Mouse (Mus musculus): ENCODE data around the gene Tecta. TPM values are rescaled to one million over a fixed set of nuclear protein-coding genes. Genes with fewer than 3 reads are reported as not detected.

Tecta gene
- polyA plus RNA-seq, 1 experiment: 0.04 TPM

- no peak for TF ChIP-seq POLR2A (IDR thresholded peaks at IDR 0.05; ENCODE audit: low read depth, low read length)
- no peak for TF ChIP-seq CTCF (IDR thresholded peaks at IDR 0.05; ENCODE audit: extremely low read depth, insufficient read depth, insufficient read length, insufficient replicate concordance)
- no peak for DNase-seq (ENCODE audit: low read depth in 1 of 2, low spot score in 2 of 2)
- Histone ChIP-seq H3K4me3 (ENCODE audit: extremely low read depth, insufficient read depth, insufficient read length) (no peak overlapping the region), H3K27me3 (ENCODE audit: control insufficient read depth, insufficient read depth, low read length) (no peaks in the 10 kb centered on the region), H3K4me1 (ENCODE audit: control insufficient read depth, insufficient read depth, insufficient read length) (no peaks in the 10 kb centered on the region), H3K36me3 (ENCODE audit: control insufficient read depth, insufficient read depth, low read length) (no peaks in the 10 kb centered on the region), H3K27ac (ENCODE audit: insufficient read depth, low read length) (no peak overlapping the region)
- WGBS: 92% methylated on average over 8 of the region's 8 CpGs
These were observed 5.4 kb downstream of the Tecta start for GRCm38 (mm10) chr9:42394321-42394720.

- no peaks in the 10 kb centered on the region for H3K36me3 ChIP-seq (ENCODE audit: control insufficient read depth, insufficient read depth, low read length)
- H3K27ac ChIP-seq (ENCODE audit: insufficient read depth, low read length): no peak overlapping the region
- no peak for DNase-seq (ENCODE audit: low read depth in 1 of 2, low spot score in 2 of 2)
- H3K4me3 ChIP-seq (ENCODE audit: extremely low read depth, insufficient read depth, insufficient read length): no peak overlapping the region
- 42% methylated on average over 6 of the region's 6 CpGs for WGBS
- H3K27me3 ChIP-seq (ENCODE audit: control insufficient read depth, insufficient read depth, low read length): no peaks in the 10 kb centered on the region
- no peaks in the 10 kb centered on the region for H3K4me1 ChIP-seq (ENCODE audit: control insufficient read depth, insufficient read depth, insufficient read length)
- TF ChIP-seq CTCF (IDR thresholded peaks at IDR 0.05; ENCODE audit: extremely low read depth, insufficient read depth, insufficient read length, insufficient replicate concordance) (no peak), POLR2A (IDR thresholded peaks at IDR 0.05; ENCODE audit: low read depth, low read length) (no peak)
These were observed 6.8 kb downstream of the Tecta start for GRCm38 (mm10) chr9:42392927-42393326.

GRCm38 (mm10) chr9:42388490-42388889 is 11.2 kb downstream of the Tecta start:
- Histone ChIP-seq H3K4me1 (ENCODE audit: control insufficient read depth, insufficient read depth, insufficient read length) (no peaks in the 10 kb centered on the region), H3K27me3 (ENCODE audit: control insufficient read depth, insufficient read depth, low read length) (no peaks in the 10 kb centered on the region), H3K4me3 (ENCODE audit: extremely low read depth, insufficient read depth, insufficient read length) (no peak overlapping the region), H3K27ac (ENCODE audit: insufficient read depth, low read length) (no peak overlapping the region), H3K36me3 (ENCODE audit: control insufficient read depth, insufficient read depth, low read length) (no peaks in the 10 kb centered on the region)
- 53% methylated on average over 4 of the region's 4 CpGs for WGBS
- no peak for DNase-seq (ENCODE audit: low read depth in 1 of 2, low spot score in 2 of 2)
- TF ChIP-seq CTCF (IDR thresholded peaks at IDR 0.05; ENCODE audit: extremely low read depth, insufficient read depth, insufficient read length, insufficient replicate concordance) (no peak), POLR2A (IDR thresholded peaks at IDR 0.05; ENCODE audit: low read depth, low read length) (no peak)

- no peak for TF ChIP-seq POLR2A (IDR thresholded peaks at IDR 0.05; ENCODE audit: low read depth, low read length)
- TF ChIP-seq CTCF (IDR thresholded peaks at IDR 0.05; ENCODE audit: extremely low read depth, insufficient read depth, insufficient read length, insufficient replicate concordance): no peak
- Histone ChIP-seq H3K4me1 (ENCODE audit: control insufficient read depth, insufficient read depth, insufficient read length) (no peaks in the 10 kb centered on the region), H3K27ac (ENCODE audit: insufficient read depth, low read length) (no peak overlapping the region), H3K36me3 (ENCODE audit: control insufficient read depth, insufficient read depth, low read length) (no peaks in the 10 kb centered on the region), H3K4me3 (ENCODE audit: extremely low read depth, insufficient read depth, insufficient read length) (no peak overlapping the region), H3K27me3 (ENCODE audit: control insufficient read depth, insufficient read depth, low read length) (no peaks in the 10 kb centered on the region)
- 58% methylated on average over 8 of the region's 8 CpGs for WGBS
- no peak for DNase-seq (ENCODE audit: low read depth in 1 of 2, low spot score in 2 of 2)
These were observed 12.7 kb downstream of the Tecta start for GRCm38 (mm10) chr9:42387038-42387437.

- Histone ChIP-seq H3K4me3 (ENCODE audit: extremely low read depth, insufficient read depth, insufficient read length) (no peak overlapping the region), H3K27me3 (ENCODE audit: control insufficient read depth, insufficient read depth, low read length) (no peaks in the 10 kb centered on the region), H3K27ac (ENCODE audit: insufficient read depth, low read length) (no peak overlapping the region), H3K4me1 (ENCODE audit: control insufficient read depth, insufficient read depth, insufficient read length) (no peaks in the 10 kb centered on the region), H3K36me3 (ENCODE audit: control insufficient read depth, insufficient read depth, low read length) (no peaks in the 10 kb centered on the region)
- TF ChIP-seq CTCF (IDR thresholded peaks at IDR 0.05; ENCODE audit: extremely low read depth, insufficient read depth, insufficient read length, insufficient replicate concordance) (no peak), POLR2A (IDR thresholded peaks at IDR 0.05; ENCODE audit: low read depth, low read length) (no peak)
- 84% methylated on average over 13 of the region's 13 CpGs for WGBS
- no peak for DNase-seq (ENCODE audit: low read depth in 1 of 2, low spot score in 2 of 2)
These were observed 14.1 kb downstream of the Tecta start for GRCm38 (mm10) chr9:42385656-42386055.

GRCm38 (mm10) chr9:42382628-42383347 is 16.9 kb downstream of the Tecta start:
- no peak for DNase-seq (ENCODE audit: low read depth in 1 of 2, low spot score in 2 of 2)
- TF ChIP-seq CTCF (IDR thresholded peaks at IDR 0.05; ENCODE audit: extremely low read depth, insufficient read depth, insufficient read length, insufficient replicate concordance) (no peak), POLR2A (IDR thresholded peaks at IDR 0.05; ENCODE audit: low read depth, low read length) (no peak)
- H3K27me3 ChIP-seq (ENCODE audit: control insufficient read depth, insufficient read depth, low read length): no peaks in the 10 kb centered on the region
- WGBS: 82% methylated on average over 8 of the region's 8 CpGs
- H3K36me3 ChIP-seq (ENCODE audit: control insufficient read depth, insufficient read depth, low read length): no peaks in the 10 kb centered on the region
- H3K27ac ChIP-seq (ENCODE audit: insufficient read depth, low read length): no peak overlapping the region
- no peak overlapping the region for H3K4me3 ChIP-seq (ENCODE audit: extremely low read depth, insufficient read depth, insufficient read length)
- no peaks in the 10 kb centered on the region for H3K4me1 ChIP-seq (ENCODE audit: control insufficient read depth, insufficient read depth, insufficient read length)

- TF ChIP-seq CTCF (IDR thresholded peaks at IDR 0.05; ENCODE audit: extremely low read depth, insufficient read depth, insufficient read length, insufficient replicate concordance): no peak
- no peak for TF ChIP-seq POLR2A (IDR thresholded peaks at IDR 0.05; ENCODE audit: low read depth, low read length)
- no peak overlapping the region for H3K4me3 ChIP-seq (ENCODE audit: extremely low read depth, insufficient read depth, insufficient read length)
- H3K4me1 ChIP-seq (ENCODE audit: control insufficient read depth, insufficient read depth, insufficient read length): no peaks in the 10 kb centered on the region
- H3K27ac ChIP-seq (ENCODE audit: insufficient read depth, low read length): no peak overlapping the region
- DNase-seq (ENCODE audit: low read depth in 1 of 2, low spot score in 2 of 2): no peak
- no peaks in the 10 kb centered on the region for H3K27me3 ChIP-seq (ENCODE audit: control insufficient read depth, insufficient read depth, low read length)
- H3K36me3 ChIP-seq (ENCODE audit: control insufficient read depth, insufficient read depth, low read length): no peaks in the 10 kb centered on the region
- WGBS: 93% methylated on average over 5 of the region's 5 CpGs
These were observed 17.7 kb downstream of the Tecta start for GRCm38 (mm10) chr9:42382063-42382462.
